Mouse (Mus musculus): ENCODE measurements around the gene Sipa1l3.

Gene Sipa1l3

GRCm38 (mm10) chr7:29518421-29519210, at the start of gene Sipa1l3:
Gene Sipa1l3 (minus strand): TSS chr7:29518641.
- in situ Hi-C loops (cut with MboI) = no loop called here

GRCm38 (mm10) chr7:29563006-29563405, 44.6 kb upstream of the Sipa1l3 start:
- in situ Hi-C loops (cut with MboI) = no loop called here

GRCm38 (mm10) chr7:29561046-29561445, 42.6 kb upstream of the Sipa1l3 start:
- in situ Hi-C loops (cut with MboI) = no loop called here

- in situ Hi-C loops (cut with MboI) = no loop called here
These were observed 40.8 kb upstream of the Sipa1l3 start for GRCm38 (mm10) chr7:29559290-29559689.

- in situ Hi-C loops (cut with MboI) = no loop called here
These were observed 40.3 kb upstream of the Sipa1l3 start for GRCm38 (mm10) chr7:29558744-29559143.

- in situ Hi-C loops (cut with MboI) = no loop called here
These were observed 37.8 kb upstream of the Sipa1l3 start for GRCm38 (mm10) chr7:29556283-29556682.

- in situ Hi-C loops (cut with MboI) = no loop called here
These were observed 37.1 kb upstream of the Sipa1l3 start for GRCm38 (mm10) chr7:29555521-29555920.

GRCm38 (mm10) chr7:29555051-29555450, 36.6 kb upstream of the Sipa1l3 start:
- in situ Hi-C loops (cut with MboI) = no loop called here

GRCm38 (mm10) chr7:29550691-29551090, 32.2 kb upstream of the Sipa1l3 start:
- in situ Hi-C loops (cut with MboI) = no loop called here

- in situ Hi-C loops (cut with MboI) = no loop called here
These were observed 23.2 kb upstream of the Sipa1l3 start for GRCm38 (mm10) chr7:29541608-29542007.

- in situ Hi-C loops (cut with MboI) = no loop called here
These were observed 22.7 kb upstream of the Sipa1l3 start for GRCm38 (mm10) chr7:29541186-29541585.

GRCm38 (mm10) chr7:29540631-29541030, 22.2 kb upstream of the Sipa1l3 start:
- in situ Hi-C loops (cut with MboI) = no loop called here

- in situ Hi-C loops (cut with MboI) = no loop called here
These were observed 5.3 kb upstream of the Sipa1l3 start for GRCm38 (mm10) chr7:29523700-29524099.

- in situ Hi-C loops (cut with MboI) = no loop called here
These were observed 3.6 kb upstream of the Sipa1l3 start for GRCm38 (mm10) chr7:29521841-29522575.

GRCm38 (mm10) chr7:29521365-29521764, 2.9 kb upstream of the Sipa1l3 start:
- in situ Hi-C loops (cut with MboI) = no loop called here

- in situ Hi-C loops (cut with MboI) = no loop called here
These were observed 2.4 kb upstream of the Sipa1l3 start for GRCm38 (mm10) chr7:29520794-29521193.

- in situ Hi-C loops (cut with MboI) = no loop called here
These were observed 740 bp upstream of the Sipa1l3 start for GRCm38 (mm10) chr7:29519211-29519550.

- in situ Hi-C loops (cut with MboI) = no loop called here
These were observed 404 bp downstream of the Sipa1l3 start for GRCm38 (mm10) chr7:29518054-29518420.

- in situ Hi-C loops (cut with MboI) = no loop called here
These were observed 1.3 kb downstream of the Sipa1l3 start for GRCm38 (mm10) chr7:29517178-29517577.

- in situ Hi-C loops (cut with MboI) = no loop called here
These were observed 2.8 kb downstream of the Sipa1l3 start for GRCm38 (mm10) chr7:29515652-29516051.

- in situ Hi-C loops (cut with MboI) = loop anchor here (5.0 kb wide), 1 partner anchor 130 kb away; no protein-coding TSS in a partner anchor
These were observed 5.7 kb downstream of the Sipa1l3 start for GRCm38 (mm10) chr7:29512729-29513128.

- in situ Hi-C loops (cut with MboI) = loop anchor here (5.0 kb wide), 1 partner anchor 129 kb away; no protein-coding TSS in a partner anchor
These were observed 6.7 kb downstream of the Sipa1l3 start for GRCm38 (mm10) chr7:29511598-29512275.

GRCm38 (mm10) chr7:29508522-29508921, 9.9 kb downstream of the Sipa1l3 start:
- in situ Hi-C loops (cut with MboI) = no loop called here
